Mouse (Mus musculus): ENCODE measurements around the gene Cckar.

GRCm38 (mm10) chr5:53671507-53671906 lies 36.0 kb downstream of the Cckar start:
- TF ChIP-seq CTCF (IDR thresholded peaks at IDR 0.05) = no peak
- no peak for TF ChIP-seq POLR2A (IDR thresholded peaks at IDR 0.05; ENCODE audit: insufficient read depth, low read depth, low read length)
